Mouse (Mus musculus): ENCODE data around the gene Iqca. TPM values are rescaled to one million over a fixed set of nuclear protein-coding genes. Genes with fewer than 3 reads are reported as not detected.

Gene Iqca
- 0.61 and 0.86 TPM in 2 replicates for polyA plus RNA-seq (2012; rRNA removed)

DNA sequence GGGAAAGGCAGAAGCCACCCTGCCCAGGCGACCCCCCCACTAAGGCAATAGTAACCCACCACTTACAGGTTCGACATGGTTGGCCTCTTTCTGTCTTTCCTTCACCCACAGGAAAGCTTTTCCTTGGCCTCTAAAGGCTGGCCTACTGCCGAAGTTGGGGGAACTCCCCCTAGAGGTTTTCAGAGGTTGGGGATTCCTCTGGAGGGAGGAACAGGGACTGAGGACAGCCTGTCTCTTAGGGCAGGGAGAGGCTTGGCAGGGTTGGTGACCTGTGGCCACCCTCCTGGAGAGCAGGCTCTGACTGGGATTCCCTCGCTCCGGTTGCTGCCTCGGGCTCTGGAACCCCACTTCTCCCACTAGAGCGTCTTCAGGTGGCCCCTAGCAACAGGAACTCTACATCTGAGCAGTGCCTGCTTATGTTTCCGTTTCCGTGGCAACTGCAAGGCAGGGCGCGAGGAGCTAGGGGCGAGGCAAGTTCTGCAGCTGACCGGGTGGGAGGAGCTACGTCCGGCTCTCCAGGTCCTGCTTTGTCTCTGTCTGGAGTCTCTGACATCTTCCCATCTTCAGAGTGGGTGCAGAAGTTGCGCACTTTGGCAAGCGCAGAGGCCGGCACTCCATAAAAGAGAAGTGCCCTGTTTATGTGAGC is at the start of gene Iqca:
Iqca (minus strand) TSS at position 303 of the 646 bp plus-strand sequence.
- H3K4me1 ChIP-seq (ENCODE audit: control insufficient read depth, insufficient read depth, low read length): no peaks in the 10 kb centered on the region
- TF ChIP-seq POLR2A (IDR thresholded peaks at IDR 0.05; ENCODE audit: extremely low read depth, insufficient read depth, low read length) (no peak), CTCF (IDR thresholded peaks at IDR 0.05; ENCODE audit: extremely low read depth, insufficient read depth, low read length) (no peak)
- H3K27ac ChIP-seq (ENCODE audit: insufficient read depth, low read length): no peak within 1 kb of the TSS
- 0 out of 2 replicates have a peak within 1 kb of the TSS, but pooled peaks have one; percentile 0 for H3K4me3 ChIP-seq (ENCODE audit: insufficient read depth, low read length)

DNA sequence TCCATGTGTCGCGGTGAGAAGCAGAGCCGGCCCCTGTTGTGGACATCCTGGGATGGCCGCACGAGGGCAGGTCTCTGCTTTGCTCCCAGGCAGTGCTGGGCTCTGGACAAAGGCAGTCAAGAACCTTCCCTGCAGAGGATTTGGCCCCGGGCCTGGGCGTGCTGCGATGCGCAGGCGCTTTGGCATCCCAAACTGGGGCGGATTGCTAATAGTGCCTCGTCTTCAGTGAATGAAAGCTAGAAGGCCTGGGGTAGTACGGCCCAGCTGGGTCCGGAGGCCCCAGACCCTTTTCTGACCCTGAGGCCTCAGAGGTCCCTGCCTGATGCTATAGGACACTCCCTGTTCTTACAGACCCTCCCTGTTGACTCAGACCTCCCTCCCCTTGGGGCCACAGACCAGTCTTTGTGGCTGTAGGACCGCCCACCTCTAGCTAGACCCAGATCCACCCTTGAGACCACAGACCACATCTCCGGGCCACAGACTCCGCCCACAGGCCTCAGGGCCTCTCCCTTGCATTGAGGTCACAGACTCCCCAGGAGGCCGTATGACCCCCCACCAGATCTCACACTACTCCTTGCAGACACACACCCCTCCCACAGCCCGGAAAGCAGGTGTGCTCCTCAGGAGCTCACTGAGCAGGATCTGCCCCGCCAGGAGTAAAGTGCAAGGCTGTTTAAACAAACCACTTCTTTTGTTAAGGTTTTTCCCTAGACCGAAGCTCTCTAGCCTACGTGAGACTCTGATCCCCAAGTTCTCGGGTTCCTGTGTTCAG is 49.2 kb upstream of the Iqca start:
- Histone ChIP-seq H3K27ac (ENCODE audit: insufficient read depth, low read length) (no peak overlapping the region), H3K4me3 (ENCODE audit: insufficient read depth, low read length) (no peak overlapping the region), H3K4me1 (ENCODE audit: control insufficient read depth, insufficient read depth, low read length) (no peaks in the 10 kb centered on the region)
- TF ChIP-seq POLR2A (IDR thresholded peaks at IDR 0.05; ENCODE audit: extremely low read depth, insufficient read depth, low read length) (no peak), CTCF (IDR thresholded peaks at IDR 0.05; ENCODE audit: extremely low read depth, insufficient read depth, low read length) (no peak)

- TF ChIP-seq CTCF (IDR thresholded peaks at IDR 0.05; ENCODE audit: extremely low read depth, insufficient read depth, low read length): no peak
- no peak for TF ChIP-seq POLR2A (IDR thresholded peaks at IDR 0.05; ENCODE audit: extremely low read depth, insufficient read depth, low read length)
- Histone ChIP-seq H3K27ac (ENCODE audit: insufficient read depth, low read length) (no peak overlapping the region), H3K4me1 (ENCODE audit: control insufficient read depth, insufficient read depth, low read length) (no peaks in the 10 kb centered on the region), H3K4me3 (ENCODE audit: insufficient read depth, low read length) (no peak overlapping the region)
Observed at GRCm38 (mm10) chr1:90201655-90202054, 48.5 kb upstream of the Iqca start.

GRCm38 (mm10) chr1:90201246-90201645 is 48.0 kb upstream of the Iqca start:
- Histone ChIP-seq H3K4me1 (ENCODE audit: control insufficient read depth, insufficient read depth, low read length) (no peaks in the 10 kb centered on the region), H3K27ac (ENCODE audit: insufficient read depth, low read length) (no peak overlapping the region), H3K4me3 (ENCODE audit: insufficient read depth, low read length) (no peak overlapping the region)
- TF ChIP-seq CTCF (IDR thresholded peaks at IDR 0.05; ENCODE audit: extremely low read depth, insufficient read depth, low read length) (no peak), POLR2A (IDR thresholded peaks at IDR 0.05; ENCODE audit: extremely low read depth, insufficient read depth, low read length) (no peak)

- Histone ChIP-seq H3K4me3 (ENCODE audit: insufficient read depth, low read length) (no peak overlapping the region), H3K27ac (ENCODE audit: insufficient read depth, low read length) (no peak overlapping the region), H3K4me1 (ENCODE audit: control insufficient read depth, insufficient read depth, low read length) (no peaks in the 10 kb centered on the region)
- no peak for TF ChIP-seq POLR2A (IDR thresholded peaks at IDR 0.05; ENCODE audit: extremely low read depth, insufficient read depth, low read length)
- TF ChIP-seq CTCF (IDR thresholded peaks at IDR 0.05; ENCODE audit: extremely low read depth, insufficient read depth, low read length): no peak
Observed at GRCm38 (mm10) chr1:90189046-90189445, 35.8 kb upstream of the Iqca start.

DNA sequence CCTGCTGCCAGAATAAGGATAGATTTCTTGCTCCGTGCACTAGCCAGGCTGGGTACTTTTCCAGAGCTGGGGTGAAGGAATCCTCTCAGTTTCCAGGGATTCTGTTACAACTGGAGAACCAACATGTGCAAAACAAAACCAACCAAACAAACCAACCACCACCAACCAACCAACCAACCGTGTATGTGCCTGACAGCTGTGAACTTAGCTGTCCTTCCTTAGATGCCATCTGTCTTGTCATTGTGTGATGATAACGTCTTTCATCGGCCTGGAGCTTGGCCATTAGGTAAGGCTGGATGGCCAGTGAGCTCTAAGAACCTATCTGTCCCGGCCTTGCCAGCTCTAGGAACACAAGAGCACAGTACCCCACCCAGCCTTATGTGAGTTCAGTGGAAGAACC is 33.7 kb upstream of the Iqca start:
- Histone ChIP-seq H3K4me1 (ENCODE audit: control insufficient read depth, insufficient read depth, low read length) (no peaks in the 10 kb centered on the region), H3K4me3 (ENCODE audit: insufficient read depth, low read length) (no peak overlapping the region), H3K27ac (ENCODE audit: insufficient read depth, low read length) (no peak overlapping the region)
- TF ChIP-seq POLR2A (IDR thresholded peaks at IDR 0.05; ENCODE audit: extremely low read depth, insufficient read depth, low read length) (no peak), CTCF (IDR thresholded peaks at IDR 0.05; ENCODE audit: extremely low read depth, insufficient read depth, low read length) (no peak)

DNA sequence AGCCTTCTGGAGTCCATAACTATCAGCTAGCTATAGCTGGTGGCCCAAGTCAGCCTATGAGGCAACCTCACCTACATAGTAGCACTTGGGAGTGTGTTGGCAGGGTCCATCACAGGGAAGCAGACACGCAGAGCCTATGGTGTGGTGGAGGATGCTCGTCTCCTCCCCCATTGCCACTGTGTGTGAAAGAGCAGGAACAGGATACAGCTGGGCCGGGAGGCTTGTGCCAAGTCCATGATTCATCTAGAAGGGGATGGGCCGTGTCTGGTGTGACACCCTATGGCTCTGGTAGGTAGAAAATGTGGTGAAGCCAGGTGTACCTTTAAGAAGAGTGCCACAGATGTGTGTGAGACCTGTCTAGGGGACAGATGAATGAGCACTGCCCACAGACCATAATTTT is 33.0 kb upstream of the Iqca start:
- H3K4me1 ChIP-seq (ENCODE audit: control insufficient read depth, insufficient read depth, low read length): no peaks in the 10 kb centered on the region
- H3K27ac ChIP-seq (ENCODE audit: insufficient read depth, low read length): no peak overlapping the region
- TF ChIP-seq POLR2A (IDR thresholded peaks at IDR 0.05; ENCODE audit: extremely low read depth, insufficient read depth, low read length) (no peak), CTCF (IDR thresholded peaks at IDR 0.05; ENCODE audit: extremely low read depth, insufficient read depth, low read length) (no peak)
- H3K4me3 ChIP-seq (ENCODE audit: insufficient read depth, low read length): no peak overlapping the region

DNA sequence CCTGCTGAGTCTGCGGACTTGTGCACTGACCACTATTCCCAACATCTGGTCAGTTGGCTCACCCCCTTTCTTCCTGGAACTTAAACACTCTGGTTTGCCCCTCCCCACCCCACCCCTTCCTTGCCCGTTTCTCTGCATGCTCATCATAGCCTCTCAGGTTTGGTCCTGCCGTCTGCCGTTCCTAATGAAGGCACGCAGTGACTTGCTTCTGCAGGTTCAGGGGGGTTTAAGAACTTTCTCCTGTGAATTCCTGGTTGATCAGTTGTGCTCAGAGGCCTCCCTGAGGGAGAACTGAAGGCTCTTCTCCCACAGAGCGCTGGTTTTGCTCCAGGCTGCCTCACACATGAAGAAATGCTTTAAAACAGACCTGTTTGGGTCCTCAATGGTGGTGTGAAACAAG is 30.4 kb upstream of the Iqca start:
- TF ChIP-seq POLR2A (IDR thresholded peaks at IDR 0.05; ENCODE audit: extremely low read depth, insufficient read depth, low read length) (no peak), CTCF (IDR thresholded peaks at IDR 0.05; ENCODE audit: extremely low read depth, insufficient read depth, low read length) (no peak)
- Histone ChIP-seq H3K4me1 (ENCODE audit: control insufficient read depth, insufficient read depth, low read length) (no peaks in the 10 kb centered on the region), H3K4me3 (ENCODE audit: insufficient read depth, low read length) (no peak overlapping the region), H3K27ac (ENCODE audit: insufficient read depth, low read length) (no peak overlapping the region)

DNA sequence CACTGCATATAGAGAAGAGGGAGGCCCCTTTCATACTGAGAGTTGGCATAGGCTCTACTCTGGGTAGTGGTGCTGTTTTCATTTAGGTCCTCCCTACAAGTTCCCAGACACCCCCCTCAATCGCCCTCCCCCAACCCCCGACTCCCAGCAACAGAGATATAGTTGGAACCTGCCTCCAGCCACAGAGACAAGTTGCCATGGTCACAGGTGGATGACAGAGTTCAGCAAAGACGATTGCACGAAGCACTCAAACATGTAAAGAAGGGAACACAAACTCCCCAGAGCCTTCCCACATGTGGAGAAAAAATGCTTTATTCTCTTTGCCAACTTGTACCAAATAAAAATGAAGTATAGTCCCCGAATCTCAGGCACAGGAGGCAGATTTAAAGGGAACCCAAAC is 29.3 kb upstream of the Iqca start:
- Histone ChIP-seq H3K4me3 (ENCODE audit: insufficient read depth, low read length) (no peak overlapping the region), H3K4me1 (ENCODE audit: control insufficient read depth, insufficient read depth, low read length) (no peaks in the 10 kb centered on the region), H3K27ac (ENCODE audit: insufficient read depth, low read length) (no peak overlapping the region)
- no peak for TF ChIP-seq CTCF (IDR thresholded peaks at IDR 0.05; ENCODE audit: extremely low read depth, insufficient read depth, low read length)
- no peak for TF ChIP-seq POLR2A (IDR thresholded peaks at IDR 0.05; ENCODE audit: extremely low read depth, insufficient read depth, low read length)

All from cortical plate, adult 2 months (tissue).